Mouse (Mus musculus) embryonic facial prominence, embryonic 12.5 days (tissue): ENCODE measurements around the gene Nr2c2. TPM values are rescaled to one million over a fixed set of nuclear protein-coding genes. Genes with fewer than 3 reads are reported as not detected.
"Not testable (repeated sequence)": the region's sequence is repeated elsewhere in the genome, so short reads cannot be mapped to it uniquely, and the experiment has no call there.

Source experiments
- ATAC-seq: fragments of 200-750 bp; cut with Nextera tagmentation; 2 replicates; pipeline ENCODE4 v1.8.0; 2017; ENCODE audit not compliant: insufficient number of reproducible peaks, insufficient read depth, low FRiP score, low TSS enrichment
- H3K27ac ChIP-seq: fragments of 300-500 bp; sonication (generic); 2 replicates; pipeline ENCODE4 v1.5.1; 2016; ENCODE audit warnings: mild to moderate bottlenecking
- H3K27me3 ChIP-seq: fragments of 300-500 bp; sonication (generic); 2 replicates; pipeline ENCODE4 v1.6.1; 2016; ENCODE audit warnings: mild to moderate bottlenecking, moderate library complexity
- H3K36me3 ChIP-seq: fragments of 300-500 bp; sonication (generic); 2 replicates; pipeline ENCODE4 v1.6.1; 2016; ENCODE audit warnings: mild to moderate bottlenecking
- H3K4me1 ChIP-seq: fragments of 300-500 bp; sonication (generic); 2 replicates; pipeline ENCODE4 v1.6.1; 2016
- H3K4me2 ChIP-seq: fragments of 300-500 bp; sonication (generic); replicated peaks from 2 replicates; pipeline ENCODE4 v1.6.1; 2016; ENCODE audit warnings: mild to moderate bottlenecking, moderate library complexity
- H3K4me3 ChIP-seq: fragments of 300-500 bp; sonication (generic); 2 replicates; pipeline ENCODE4 v1.5.1; 2016; ENCODE audit warnings: mild to moderate bottlenecking
- H3K9ac ChIP-seq: fragments of 300-500 bp; sonication (generic); 2 replicates; pipeline ENCODE4 v1.6.1; 2016; ENCODE audit warnings: mild to moderate bottlenecking, moderate library complexity
- H3K9me3 ChIP-seq: fragments of 300-500 bp; sonication (generic); 2 replicates; pipeline ENCODE4 v1.6.1; 2016; ENCODE audit warnings: mild to moderate bottlenecking, moderate library complexity
- WGBS: fragments of 180-500 bp; shearing (Covaris S2); methylation state at CpG from one replicate; pipeline ENCODE4 v1.1.7; 2016; 5-methylcytosine and 5-hydroxymethylcytosine counted together
- polyA plus RNA-seq: library from polyadenylated mRNA; unstranded; fragments of >200 nt; fragmentation: Nextera tagmentation; extraction: Ambion mirVana; gene quantifications from 2 replicates; pipeline ENCODE4 v1.2.1, GENCODE M21; 2016

The Nr2c2 gene
- polyA plus RNA-seq, 1 experiment from 2014 or later, result 29.7 TPM

- Histone ChIP-seq H3K27ac (no peak overlapping the region), H3K36me3 (no peaks in the 10 kb centered on the region), H3K9me3 (no peaks in the 10 kb centered on the region), H3K9ac (no peak overlapping the region), H3K27me3 (no peaks in the 10 kb centered on the region), H3K4me3 (no peak overlapping the region), H3K4me1 (no peaks in the 10 kb centered on the region), H3K4me2 (no peak overlapping the region)
- 81% methylated on average over 4 of the region's 4 CpGs for WGBS
- no peak for ATAC-seq
These were observed 8.4 kb upstream of the Nr2c2 start for GRCm38 (mm10) chr6:92082756-92083155.

DNA sequence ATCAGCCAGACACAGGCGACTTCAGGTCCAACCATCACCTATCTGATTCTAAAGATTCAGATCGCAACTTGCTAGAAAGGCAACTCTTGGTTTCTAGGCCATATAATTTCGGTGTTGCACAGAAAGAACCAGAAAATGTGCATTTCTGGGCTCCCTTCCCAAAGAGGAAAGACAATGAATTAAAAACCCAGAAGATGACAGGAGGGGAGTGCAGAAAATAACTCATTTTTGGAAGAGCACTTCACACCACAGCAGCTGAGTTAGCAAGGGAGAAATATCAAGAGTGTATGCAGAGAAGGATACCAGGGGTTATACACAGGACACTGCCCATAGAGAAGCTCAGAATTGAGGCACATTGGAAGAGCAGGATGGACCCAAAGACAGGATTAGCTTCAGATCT, 6.3 kb upstream of the Nr2c2 start:
- H3K4me1 ChIP-seq, result no peaks in the 10 kb centered on the region
- H3K27me3 ChIP-seq, result no peaks in the 10 kb centered on the region
- no peak for ATAC-seq
- H3K36me3 ChIP-seq, result no peaks in the 10 kb centered on the region
- no peak overlapping the region for H3K4me2 ChIP-seq
- no peak overlapping the region for H3K4me3 ChIP-seq
- no peak overlapping the region for H3K9ac ChIP-seq
- no peaks in the 10 kb centered on the region for H3K9me3 ChIP-seq
- WGBS, result 86% methylated on average over 3 of the region's 3 CpGs
- no peak overlapping the region for H3K27ac ChIP-seq

GRCm38 (mm10) chr6:92089141-92089540, 2.0 kb upstream of the Nr2c2 start:
- WGBS, result 86% methylated on average over 7 of the region's 7 CpGs
- not testable (repeated sequence) for H3K9ac ChIP-seq, H3K27ac ChIP-seq, H3K36me3 ChIP-seq, ATAC-seq, H3K9me3 ChIP-seq, H3K4me3 ChIP-seq, H3K27me3 ChIP-seq, H3K4me2 ChIP-seq
- peaks cover 10% of the 10 kb centered on the region for H3K4me1 ChIP-seq

DNA sequence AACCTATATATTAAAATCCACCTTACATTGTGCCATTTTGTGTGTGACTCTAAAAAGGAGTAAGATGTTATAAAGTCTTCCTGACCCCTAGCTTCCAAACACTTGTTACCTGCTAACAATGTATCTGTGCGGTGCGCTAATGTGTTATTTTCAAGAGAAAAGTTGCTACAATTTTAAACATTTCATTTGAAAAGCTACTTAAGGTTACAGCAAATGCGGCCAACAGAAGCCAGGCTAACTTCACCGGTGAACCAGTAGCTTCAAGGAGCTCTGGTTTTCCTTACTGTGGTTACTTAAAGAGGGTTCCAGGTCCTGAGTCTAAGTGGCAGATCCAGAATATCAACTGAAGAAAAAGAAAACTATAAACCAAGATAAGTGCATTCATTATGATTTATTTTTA, 1.2 kb upstream of the Nr2c2 start:
- Histone ChIP-seq H3K4me3 (no peak overlapping the region), H3K4me2 (peak overlapping the region; percentile 64; the same call in 1 of the 2 replicates)
- 88% methylated on average over 4 of the region's 4 CpGs for WGBS

GRCm38 (mm10) chr6:92090497-92090896, 693 bp upstream of the Nr2c2 start:
- H3K4me1 ChIP-seq, result peaks cover 16% of the 10 kb centered on the region
- peak overlapping the region; percentile 99 for H3K9ac ChIP-seq
- no peak for ATAC-seq
- no peaks in the 10 kb centered on the region for H3K27me3 ChIP-seq
- H3K27ac ChIP-seq, result peak overlapping the region; percentile 99
- no peaks in the 10 kb centered on the region for H3K36me3 ChIP-seq
- 4% methylated on average over 4 of the region's 4 CpGs for WGBS
- no peaks in the 10 kb centered on the region for H3K9me3 ChIP-seq
- peak overlapping the region; percentile 64 for H3K4me2 ChIP-seq
- peak overlapping the region; percentile 71 for H3K4me3 ChIP-seq

More for the DNA sequence above, 1.2 kb upstream of the Nr2c2 start:
- no peak for ATAC-seq
- H3K27me3 ChIP-seq, result no peaks in the 10 kb centered on the region
- peaks cover 16% of the 10 kb centered on the region for H3K4me1 ChIP-seq
- no peak overlapping the region for H3K9ac ChIP-seq
- no peaks in the 10 kb centered on the region for H3K9me3 ChIP-seq
- no peaks in the 10 kb centered on the region for H3K36me3 ChIP-seq
- no peak overlapping the region for H3K27ac ChIP-seq

GRCm38 (mm10) chr6:92091767-92092489, 738 bp downstream of the Nr2c2 start:
- peak; percentile 99 for ATAC-seq

DNA sequence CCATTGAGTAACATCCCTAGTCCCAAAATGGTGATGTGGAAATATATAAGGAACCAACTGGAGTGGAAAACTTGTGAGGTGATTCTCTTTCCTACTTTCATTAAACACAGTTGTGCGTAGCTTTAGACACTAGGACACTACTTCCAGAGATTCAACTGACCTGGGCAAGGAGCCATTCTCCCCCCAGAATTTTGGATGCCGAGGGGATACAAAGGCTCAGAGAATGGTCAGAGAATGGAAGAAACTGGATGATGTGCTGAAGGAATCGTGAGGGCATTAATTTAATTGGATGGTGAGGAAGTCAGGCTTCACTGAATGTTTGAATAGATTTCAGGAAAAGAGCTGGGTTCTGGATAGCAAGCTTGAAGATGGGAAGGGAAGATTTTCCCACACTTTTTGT, 1.5 kb downstream of the Nr2c2 start:
- ATAC-seq, result no peak
- Histone ChIP-seq H3K4me1 (peaks cover 16% of the 10 kb centered on the region), H3K4me2 (peak overlapping the region; percentile 64), H3K9me3 (no peaks in the 10 kb centered on the region), H3K36me3 (no peaks in the 10 kb centered on the region), H3K9ac (peak overlapping the region; percentile 99), H3K27ac (peak overlapping the region; percentile 99), H3K27me3 (no peaks in the 10 kb centered on the region), H3K4me3 (peak overlapping the region; percentile 71)
- 23% methylated on average over 3 of the region's 3 CpGs for WGBS

More at GRCm38 (mm10) chr6:92091767-92092489, 738 bp downstream of the Nr2c2 start:
- Histone ChIP-seq H3K27me3 (no peaks in the 10 kb centered on the region), H3K9me3 (no peaks in the 10 kb centered on the region), H3K36me3 (no peaks in the 10 kb centered on the region), H3K9ac (peak overlapping the region; percentile 99), H3K27ac (peak overlapping the region; percentile 99), H3K4me1 (peaks cover 16% of the 10 kb centered on the region), H3K4me2 (peak overlapping the region; percentile 64), H3K4me3 (peak overlapping the region; percentile 71)
- WGBS, result under 1% methylated on average over 49 of the region's 81 CpGs

- Histone ChIP-seq H3K36me3 (no peaks in the 10 kb centered on the region), H3K4me2 (no peak overlapping the region), H3K9ac (no peak overlapping the region), H3K9me3 (no peaks in the 10 kb centered on the region), H3K4me1 (peaks cover 16% of the 10 kb centered on the region), H3K27ac (no peak overlapping the region), H3K27me3 (no peaks in the 10 kb centered on the region), H3K4me3 (no peak overlapping the region)
- WGBS, result 82% methylated on average over 2 of the region's 2 CpGs
- no peak for ATAC-seq
These were observed 2.7 kb downstream of the Nr2c2 start for GRCm38 (mm10) chr6:92093869-92094268.

- Histone ChIP-seq H3K36me3 (no peaks in the 10 kb centered on the region), H3K4me3 (no peak overlapping the region), H3K9ac (no peak overlapping the region), H3K27ac (no peak overlapping the region), H3K4me2 (no peak overlapping the region), H3K4me1 (0 out of 2 replicates have a peak, but pooled peaks cover 4% of the 10 kb centered on the region), H3K27me3 (no peaks in the 10 kb centered on the region), H3K9me3 (no peaks in the 10 kb centered on the region)
- 69% methylated on average over 2 of the region's 2 CpGs for WGBS
- no peak for ATAC-seq
These were observed 9.6 kb downstream of the Nr2c2 start for GRCm38 (mm10) chr6:92100679-92101360.

DNA sequence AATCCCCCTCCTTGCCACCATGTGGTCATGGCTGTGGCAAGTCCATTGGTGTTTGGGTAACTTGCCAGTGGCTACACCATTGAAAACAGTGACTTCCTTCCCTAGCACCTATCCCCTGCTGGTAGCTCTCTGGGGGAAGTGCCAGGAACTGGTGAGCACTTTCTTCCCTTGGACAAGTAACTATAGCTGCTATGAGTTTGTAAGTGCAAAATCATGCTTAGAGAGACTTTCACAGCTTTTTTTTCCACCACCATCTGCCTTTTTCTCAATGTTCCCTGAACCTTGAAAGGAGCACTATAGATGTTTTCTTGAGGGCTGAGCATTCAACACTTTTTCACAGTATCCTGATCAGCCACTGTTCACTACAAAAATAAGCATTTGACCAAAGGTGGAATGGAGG, 33.4 kb downstream of the Nr2c2 start:
- Histone ChIP-seq H3K27me3 (no peaks in the 10 kb centered on the region), H3K4me2 (no peak overlapping the region), H3K9ac (no peak overlapping the region), H3K4me3 (no peak overlapping the region), H3K9me3 (no peaks in the 10 kb centered on the region), H3K36me3 (0 out of 2 replicates have a peak, but pooled peaks cover 6% of the 10 kb centered on the region), H3K27ac (no peak overlapping the region), H3K4me1 (no peaks in the 10 kb centered on the region)
- no peak for ATAC-seq

- Histone ChIP-seq H3K27ac (no peak overlapping the region), H3K27me3 (no peaks in the 10 kb centered on the region), H3K9me3 (no peaks in the 10 kb centered on the region), H3K36me3 (0 out of 2 replicates have a peak, but pooled peaks cover 6% of the 10 kb centered on the region), H3K4me2 (no peak overlapping the region), H3K4me3 (no peak overlapping the region), H3K4me1 (0 out of 2 replicates have a peak, but pooled peaks cover 4% of the 10 kb centered on the region), H3K9ac (no peak overlapping the region)
- no peak for ATAC-seq
- 97% methylated on average over 1 of the region's 1 CpGs for WGBS
These were observed 35.8 kb downstream of the Nr2c2 start for GRCm38 (mm10) chr6:92126861-92127468.

DNA sequence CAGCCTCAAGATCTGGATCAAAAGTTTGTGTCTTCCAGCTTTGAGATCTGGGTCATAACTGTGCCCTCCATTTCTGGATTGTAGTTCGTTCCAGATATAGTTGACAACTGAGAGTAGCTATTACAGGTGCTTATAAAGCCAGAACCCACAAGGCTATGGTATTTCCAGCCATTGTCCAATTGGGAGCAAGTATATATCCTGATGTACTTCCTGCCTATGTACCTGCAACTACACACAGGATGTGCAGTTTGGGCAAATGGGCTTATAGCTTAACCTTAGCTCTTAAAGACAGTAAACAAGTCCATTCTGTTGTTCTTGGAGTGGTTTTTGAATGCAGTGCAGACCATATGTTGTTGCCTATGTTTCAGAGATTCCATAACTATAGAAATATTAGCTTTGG, 40.3 kb downstream of the Nr2c2 start:
- no peak for ATAC-seq
- Histone ChIP-seq H3K4me2 (no peak overlapping the region), H3K36me3 (peaks cover 5% of the 10 kb centered on the region; the same call in 1 of the 2 replicates), H3K9ac (no peak overlapping the region), H3K4me1 (0 out of 2 replicates have a peak, but pooled peaks cover 7% of the 10 kb centered on the region), H3K4me3 (no peak overlapping the region), H3K27me3 (no peaks in the 10 kb centered on the region), H3K27ac (no peak overlapping the region), H3K9me3 (no peaks in the 10 kb centered on the region)
- WGBS, result 92% methylated on average over 1 of the region's 1 CpGs
